9 mouse cellular contexts compared by ENCODE assay signal in the genomic region with DNA sequence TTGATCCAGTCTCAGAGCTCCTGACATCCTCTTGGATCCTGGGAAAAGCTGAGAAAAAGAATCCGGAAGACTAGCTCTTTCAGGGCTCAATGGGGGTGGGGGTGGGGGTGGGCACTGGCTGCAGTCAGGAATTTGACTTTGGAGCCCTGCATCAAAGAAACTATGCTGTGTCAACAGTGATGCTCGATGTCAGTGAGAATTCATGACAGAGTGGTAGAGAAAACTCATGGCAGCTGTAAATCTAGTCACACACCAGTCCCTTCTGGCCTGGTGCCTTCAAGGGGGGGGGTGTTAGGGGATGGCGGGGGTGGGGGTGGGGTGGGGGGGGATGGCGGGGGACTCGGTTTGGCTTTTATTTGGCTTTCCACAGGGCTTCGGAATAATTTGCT.
A peak's percentile ranks its signal among the peaks of the same experiment; 100 is the strongest.
DNase-seq lines count a peak whose midpoint lies in the region; ATAC-seq lines count a peak whose summit lies in the region.
"Had no signal": no experiment of that assay in that cellular context is flagged by ENCODE, and none has a peak within 500 bp of the region (broad histone marks: within the 10 kb centered on the region; RNA-seq: fewer than 3 reads in every experiment).

No protein-coding gene starts in this region.

- intact Hi-C loops in left cerebral cortex, postnatal 14 days (cut with DNase I), result no loop called here

- H3K4me2 ChIP-seq in kidney, embryonic 15.5 days, result peak overlapping the region; percentile 50
- peak overlapping the region; percentile 32; the same call in 1 of the 2 replicates for H3K4me2 ChIP-seq in embryonic facial prominence, embryonic 15.5 days (replicated peaks)
- H3K4me2 ChIP-seq in intestine, embryonic 15.5 days (replicated peaks), result peak overlapping the region; percentile 33; the same call in 1 of the 2 replicates
- peak overlapping the region; percentile 45 for H3K4me2 ChIP-seq in midbrain, embryonic 16.5 days (ENCODE audit: low read length)

- no peak overlapping the region for H3K9ac ChIP-seq in kidney, embryonic 15.5 days
- no peak overlapping the region for H3K9ac ChIP-seq in embryonic facial prominence, embryonic 15.5 days
- H3K9ac ChIP-seq in intestine, embryonic 15.5 days, result no peak overlapping the region
- no peak overlapping the region for H3K9ac ChIP-seq in midbrain, embryonic 16.5 days (ENCODE audit: low read depth, low read length)

- peaks cover 26% of the 10 kb centered on the region for H3K4me1 ChIP-seq in kidney, embryonic 15.5 days
- peaks cover 16% of the 10 kb centered on the region for H3K4me1 ChIP-seq in embryonic facial prominence, embryonic 15.5 days
- H3K4me1 ChIP-seq in intestine, embryonic 15.5 days (replicated peaks), result peaks cover 9% of the 10 kb centered on the region
- peaks cover 14% of the 10 kb centered on the region for H3K4me1 ChIP-seq in midbrain, embryonic 16.5 days (ENCODE audit: control insufficient read depth, insufficient read depth, low read length)

- no peak for DNase-seq in kidney, postnatal 14 days
- no peak for DNase-seq in left cerebral cortex, adult 9 months (ENCODE audit: low spot score in 2 of 2)
- no peak for DNase-seq in gastrocnemius, postnatal 10 days
- no peak for DNase-seq in left cerebral cortex, postnatal 14 days (ENCODE audit: low spot score in 2 of 2)

- no peaks in the 10 kb centered on the region for H3K9me3 ChIP-seq in kidney, embryonic 15.5 days (replicated peaks)
- no peaks in the 10 kb centered on the region for H3K9me3 ChIP-seq in embryonic facial prominence, embryonic 15.5 days (replicated peaks)
- H3K9me3 ChIP-seq in intestine, embryonic 15.5 days, result no peaks in the 10 kb centered on the region
- no peaks in the 10 kb centered on the region for H3K9me3 ChIP-seq in midbrain, embryonic 16.5 days (replicated peaks; ENCODE audit: control insufficient read depth, low read length, poor library complexity, severe bottlenecking)
- H3K9me3 ChIP-seq: G1E had no signal

- H3K36me3 ChIP-seq in kidney, embryonic 15.5 days, result no peaks in the 10 kb centered on the region
- H3K36me3 ChIP-seq in embryonic facial prominence, embryonic 15.5 days, result no peaks in the 10 kb centered on the region
- no peaks in the 10 kb centered on the region for H3K36me3 ChIP-seq in intestine, embryonic 15.5 days
- no peaks in the 10 kb centered on the region for H3K36me3 ChIP-seq in midbrain, embryonic 16.5 days (ENCODE audit: control insufficient read depth, insufficient read depth, low read length)
- H3K36me3 ChIP-seq: G1E had no signal

- no peaks in the 10 kb centered on the region for H3K27me3 ChIP-seq in kidney, embryonic 15.5 days
- H3K27me3 ChIP-seq in embryonic facial prominence, embryonic 15.5 days, result no peaks in the 10 kb centered on the region
- H3K27me3 ChIP-seq in intestine, embryonic 15.5 days (replicated peaks), result no peaks in the 10 kb centered on the region
- H3K27me3 ChIP-seq in midbrain, embryonic 16.5 days (ENCODE audit: control insufficient read depth, insufficient read depth, low read depth, low read length), result no peaks in the 10 kb centered on the region

- 0 out of 2 replicates have a peak overlapping the region, but pooled peaks have one; percentile 64 for H3K27ac ChIP-seq in kidney, embryonic 15.5 days
- H3K27ac ChIP-seq in embryonic facial prominence, embryonic 15.5 days (replicated peaks), result no peak overlapping the region
- no peak overlapping the region for H3K27ac ChIP-seq in intestine, embryonic 15.5 days
- no peak overlapping the region for H3K27ac ChIP-seq in midbrain, embryonic 16.5 days (ENCODE audit: low read length)

- WGBS in kidney, embryonic 15.5 days, result 3% methylated on average over 6 of the region's 6 CpGs
- WGBS in embryonic facial prominence, embryonic 15.5 days, result 1% methylated on average over 6 of the region's 6 CpGs
- 6% methylated on average over 6 of the region's 6 CpGs for WGBS in intestine, embryonic 15.5 days
- 2% methylated on average over 6 of the region's 6 CpGs for WGBS in midbrain, embryonic 16.5 days

- H3K4me3 ChIP-seq in kidney, embryonic 15.5 days (replicated peaks), result no peak overlapping the region
- H3K4me3 ChIP-seq in embryonic facial prominence, embryonic 15.5 days (replicated peaks), result no peak overlapping the region
- no peak overlapping the region for H3K4me3 ChIP-seq in intestine, embryonic 15.5 days (replicated peaks)
- 0 out of 2 replicates have a peak overlapping the region, but pooled peaks have one; percentile 12 for H3K4me3 ChIP-seq in midbrain, embryonic 16.5 days (ENCODE audit: low read depth, low read length)

- peak; percentile 37; the same call in 1 of the 2 replicates for ATAC-seq in kidney, embryonic 15.5 days (replicated peaks; ENCODE audit: low FRiP score)
- no peak for ATAC-seq in embryonic facial prominence, embryonic 15.5 days (ENCODE audit: insufficient number of reproducible peaks, low FRiP score, low TSS enrichment, low read depth)
- no peak for ATAC-seq in intestine, embryonic 15.5 days
- ATAC-seq in midbrain, embryonic 16.5 days, result peak; percentile 74

Comparison
In these comparisons a context has a peak if more than half of its experiments do, and no peak if none do; other contexts are left out.
1. ATAC-seq: peak in kidney, embryonic 15.5 days (single experiment) and midbrain, embryonic 16.5 days (single experiment); none in embryonic facial prominence, embryonic 15.5 days (single experiment) and intestine, embryonic 15.5 days (single experiment).
2. Peak in every context shown above with its lines, with median percentiles within 50 percentile points of each other: H3K4me2 ChIP-seq.